Mouse (Mus musculus) olfactory bulb, adult 2 months (tissue): Measurements from ENCODE around the gene Erich6.

Source experiments
- CTCF ChIP-seq: fragments of 200-500 bp; IDR thresholded peaks from 2 replicates; pipeline ENCODE4 v1.5.1; 2012; ENCODE audit warnings: low read depth, mild to moderate bottlenecking, low read length, moderate library complexity; ENCODE audit not compliant: insufficient read depth
- POLR2A ChIP-seq: fragments of 200-500 bp; IDR thresholded peaks from 2 replicates; pipeline ENCODE4 v1.6.1; 2012; ENCODE audit warnings: mild to moderate bottlenecking, low read depth, low read length, moderate library complexity; ENCODE audit not compliant: insufficient read depth

GRCm38 (mm10) chr3:58681831-58682230 is 44.8 kb upstream of the Erich6 start:
- TF ChIP-seq POLR2A = no peak
- TF ChIP-seq CTCF = no peak
